Mouse (Mus musculus) cerebellum, postnatal 14 days (tissue): ENCODE measurements around the gene Pigf.

Experiments
- DNase-seq, 2 experiments: peaks; one replicate each; pipeline ENCODE4 v3.0.0; 2021; ENCODE audit warnings: mixed read lengths in 2 of 2

The Pigf gene

DNA sequence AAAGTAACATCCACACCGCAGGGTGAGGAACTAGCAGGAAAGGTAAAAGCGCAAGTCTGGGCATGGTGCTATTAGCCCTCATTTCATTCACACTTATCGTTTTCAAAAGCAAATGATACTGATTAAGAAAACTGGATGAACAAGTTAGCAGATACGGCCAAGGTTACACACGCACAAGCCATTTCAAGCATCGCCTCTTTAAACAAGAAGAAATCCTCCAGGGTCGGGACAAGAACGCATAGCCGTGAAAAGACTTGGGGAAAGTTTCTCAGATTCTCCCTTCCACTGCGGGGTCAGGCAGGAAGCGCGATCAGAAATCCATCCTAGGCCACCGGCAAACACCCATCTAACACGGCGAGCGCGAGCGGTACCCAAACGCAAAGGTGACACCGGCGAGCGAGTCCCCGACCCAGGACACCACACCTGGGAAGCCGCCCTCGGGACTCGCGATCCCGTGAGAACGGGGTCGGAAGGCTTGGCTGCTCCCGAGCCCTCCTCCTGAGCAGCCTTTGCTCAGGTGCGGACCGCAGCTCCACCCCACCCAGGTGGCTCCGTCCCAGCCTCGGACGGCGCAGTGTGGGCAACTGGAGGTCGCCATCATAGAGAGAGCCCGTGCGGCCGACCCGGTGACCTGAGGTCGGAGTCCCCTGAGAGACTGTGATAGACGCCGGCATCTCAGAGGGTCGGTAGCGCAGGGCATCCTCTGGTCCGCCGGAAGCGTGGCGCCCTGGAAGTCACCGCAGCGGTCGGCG is 539 bp downstream of the Pigf start:
- no peak for DNase-seq

DNA sequence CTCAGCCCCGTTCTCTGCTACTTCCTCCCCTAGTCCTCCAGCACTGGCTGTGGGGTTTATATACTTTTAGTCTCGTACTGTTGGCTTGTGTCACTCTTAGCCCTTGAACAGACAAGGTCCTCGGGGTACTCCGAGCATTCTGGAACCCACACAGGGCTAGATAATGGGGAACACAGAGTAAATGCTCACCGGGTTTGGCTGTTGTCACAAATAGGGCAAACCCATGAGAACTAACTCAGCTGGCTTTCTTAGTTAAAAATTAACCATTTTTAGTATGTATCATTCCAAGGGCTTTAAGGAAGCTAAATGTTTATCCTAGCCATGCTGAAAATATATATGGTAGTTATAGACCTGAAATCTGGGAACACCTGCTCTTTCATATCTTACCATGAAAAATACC is 5.5 kb downstream of the Pigf start:
- no peak for DNase-seq

DNA sequence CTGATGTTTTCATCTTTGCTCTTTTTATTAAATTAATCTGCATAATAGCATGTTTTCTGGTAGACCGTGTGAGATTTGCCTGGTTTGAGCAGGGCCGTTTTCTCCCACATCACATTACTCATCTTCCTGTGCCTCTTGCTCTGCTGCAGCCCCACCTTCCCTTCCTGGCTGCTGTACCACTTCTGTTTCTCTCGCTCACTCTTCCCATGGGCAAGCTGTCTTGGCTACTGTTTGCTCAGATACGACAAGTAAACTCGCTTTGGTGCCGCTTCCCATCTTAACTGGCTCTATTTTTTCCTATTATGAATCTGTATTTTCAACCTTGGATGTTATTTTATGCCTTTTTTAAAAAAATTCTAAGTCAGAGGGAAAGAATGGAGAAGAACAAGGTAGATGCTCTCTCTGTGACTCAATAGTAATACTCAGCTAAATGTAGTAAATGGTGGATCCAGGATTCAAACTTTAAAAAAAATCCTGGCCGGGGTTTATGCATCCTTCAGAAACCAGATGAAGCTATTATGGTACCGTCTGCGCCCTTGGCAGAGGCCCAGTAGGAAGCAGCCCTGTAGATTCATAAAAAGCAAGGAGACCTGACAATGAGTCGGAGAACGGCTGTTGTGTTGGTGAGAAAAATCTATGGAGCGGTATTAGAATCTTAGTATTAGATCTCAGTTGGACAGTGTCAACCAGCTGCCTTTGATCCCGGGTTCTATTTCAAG is 13.7 kb downstream of the Pigf start:
- DNase-seq = peak; percentile 90 to 92

DNA sequence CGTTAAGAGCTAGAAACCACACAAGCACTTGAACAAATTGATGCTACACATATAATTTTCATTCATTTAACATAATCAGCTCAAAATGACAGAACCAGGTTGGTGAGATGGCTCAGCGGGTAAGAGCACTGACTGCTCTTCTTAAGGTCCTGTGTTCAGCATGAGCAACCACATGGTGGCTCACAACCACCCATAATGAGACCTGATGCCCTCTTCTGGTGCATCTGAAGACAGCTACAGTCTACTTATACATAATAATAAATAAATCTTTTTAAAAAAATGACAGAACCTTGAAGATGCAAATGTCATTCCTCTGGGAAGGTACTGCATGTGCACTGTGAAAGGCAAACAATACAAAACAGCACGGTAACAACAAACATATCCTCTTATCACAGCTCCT is 16.3 kb downstream of the Pigf start:
- no peak for DNase-seq

DNA sequence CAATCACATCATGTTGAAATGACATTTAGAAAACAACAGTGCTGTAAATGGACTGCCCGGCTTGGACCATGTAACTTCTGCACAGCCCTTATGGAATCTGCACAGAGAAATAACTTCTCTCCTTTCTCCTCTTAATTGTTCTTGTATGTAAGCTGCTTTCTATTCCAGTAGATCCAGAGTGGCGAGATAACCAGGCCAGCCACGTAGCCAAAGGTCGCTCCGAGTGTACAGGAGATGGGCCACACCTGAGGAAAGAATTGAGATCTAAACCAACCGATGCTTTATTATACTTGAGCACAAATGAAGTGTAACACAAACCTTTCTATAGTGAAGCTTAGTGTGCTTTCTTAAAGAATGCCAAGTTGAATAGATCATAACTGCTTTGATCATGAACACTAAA is 27.9 kb downstream of the Pigf start:
- no peak for DNase-seq

DNA sequence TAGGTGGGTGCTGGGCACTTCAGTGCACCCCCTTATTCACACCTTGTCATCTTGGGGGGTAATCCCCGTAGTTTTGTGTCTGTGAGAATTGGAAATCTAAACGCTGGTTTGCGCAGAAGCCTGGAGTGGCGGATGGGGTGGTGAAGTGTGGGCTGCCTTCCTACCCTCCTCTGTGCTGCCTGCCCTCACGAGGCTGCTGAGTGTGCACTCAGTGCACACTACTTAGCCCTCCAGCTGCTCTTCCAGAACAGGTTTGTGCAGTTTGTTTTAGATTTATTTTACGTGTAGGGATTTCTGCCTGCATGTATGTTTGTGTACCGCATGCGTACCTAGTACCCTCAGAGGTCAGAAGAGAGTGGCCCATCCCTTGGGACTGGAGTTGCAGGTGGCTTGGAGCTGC is 33.9 kb downstream of the Pigf start:
- DNase-seq = no peak

DNA sequence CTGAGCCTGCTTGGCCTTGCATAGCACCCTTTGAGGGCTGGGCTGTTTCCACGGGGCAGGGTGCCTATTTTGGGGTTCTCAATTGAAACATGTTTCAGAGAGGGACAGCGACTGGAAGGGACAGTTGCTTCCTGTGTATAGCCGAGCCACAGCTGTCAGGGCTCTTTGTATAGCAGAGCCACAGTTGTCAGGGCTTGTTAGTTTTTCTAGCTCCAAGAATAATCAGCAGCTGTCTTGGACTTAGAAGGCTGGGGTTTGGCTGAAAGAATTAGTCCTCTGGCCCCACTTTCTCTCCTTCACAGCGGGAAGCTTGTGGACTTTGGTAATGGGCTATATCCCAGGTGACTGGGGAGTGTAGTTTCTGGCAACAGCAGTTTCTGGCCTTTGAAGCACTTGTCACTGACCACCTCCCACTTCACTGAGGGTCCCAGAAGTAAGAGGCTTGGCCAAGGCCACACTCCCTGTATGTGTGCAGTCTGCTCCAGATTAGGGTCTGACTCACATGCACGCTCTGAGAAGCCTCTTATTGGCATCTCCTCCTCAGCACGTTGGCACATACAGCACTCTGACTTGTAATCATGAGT is 36.5 kb downstream of the Pigf start:
- DNase-seq = no peak

DNA sequence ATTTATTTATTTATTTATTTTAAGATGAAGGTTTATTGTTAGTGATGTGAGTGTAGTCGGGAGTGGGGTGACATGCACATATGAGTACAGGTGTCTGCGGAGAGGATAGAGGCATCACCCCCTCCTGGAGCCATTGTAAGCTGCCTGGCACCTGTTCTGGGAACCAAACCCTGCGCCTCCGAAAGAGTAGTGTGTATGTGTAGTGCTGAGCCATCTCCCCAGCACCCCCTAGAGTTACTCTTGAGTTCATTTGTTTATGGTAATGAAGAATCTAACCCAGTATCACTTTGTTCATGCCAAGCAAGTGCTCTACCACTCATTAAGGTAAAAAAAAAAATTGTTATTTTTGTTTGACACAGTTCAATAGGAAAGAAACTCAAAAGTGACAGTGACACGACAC is 37.0 kb downstream of the Pigf start:
- no peak for DNase-seq

DNA sequence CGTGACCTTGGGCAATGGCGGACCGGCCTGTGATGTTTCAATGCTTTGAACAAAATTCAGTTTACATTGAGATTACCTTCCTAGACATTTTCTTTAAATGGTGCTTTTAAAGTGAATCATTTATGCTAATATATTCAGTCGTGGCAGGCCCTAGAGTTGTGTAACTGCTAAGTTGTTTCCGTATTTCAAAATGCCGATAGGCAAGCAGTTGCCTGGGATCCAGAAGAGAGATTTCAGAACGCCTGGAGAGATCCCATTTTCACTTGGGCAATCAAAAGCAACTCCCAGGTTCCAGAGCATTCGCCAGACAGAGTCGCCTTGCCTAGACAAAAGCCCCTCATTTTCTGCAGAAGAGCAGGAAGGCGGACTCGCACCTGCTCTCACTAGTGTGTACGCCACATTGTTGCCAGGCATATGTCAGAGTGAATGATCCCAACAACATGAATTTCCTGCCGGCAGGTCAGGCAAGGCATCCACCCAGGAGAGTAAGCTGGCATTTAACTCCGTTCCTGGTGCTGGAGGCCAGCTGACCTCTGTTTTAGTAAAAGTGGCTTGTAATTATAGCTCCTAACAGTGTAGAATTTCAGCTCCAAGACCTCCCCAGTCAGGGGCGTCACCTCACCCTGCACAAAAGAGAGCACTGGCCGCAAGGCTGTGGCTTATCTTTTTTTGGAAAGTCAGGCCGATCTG is 38.6 kb downstream of the Pigf start:
- DNase-seq = peak in 1 of 2 experiments; percentile 52

DNA sequence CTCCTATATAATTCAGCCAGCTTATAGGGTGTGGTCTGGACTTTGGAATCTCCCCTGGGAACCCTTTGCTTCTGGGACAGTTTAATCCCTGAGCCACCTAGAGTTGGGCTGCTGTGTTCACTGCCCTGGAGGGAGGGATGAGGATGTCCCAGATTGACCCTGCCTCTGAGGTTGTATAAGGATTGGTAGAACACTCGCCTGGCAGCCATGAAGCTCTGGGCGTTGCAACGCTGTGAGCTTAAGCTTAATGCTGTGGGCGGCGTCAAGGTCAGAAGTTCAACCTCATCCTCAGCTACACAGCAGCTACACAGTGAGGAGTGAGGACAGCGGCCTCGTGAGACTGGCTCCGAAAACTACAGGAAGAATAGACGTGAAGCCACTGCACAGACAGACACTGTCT is 42.7 kb downstream of the Pigf start:
- no peak for DNase-seq

DNA sequence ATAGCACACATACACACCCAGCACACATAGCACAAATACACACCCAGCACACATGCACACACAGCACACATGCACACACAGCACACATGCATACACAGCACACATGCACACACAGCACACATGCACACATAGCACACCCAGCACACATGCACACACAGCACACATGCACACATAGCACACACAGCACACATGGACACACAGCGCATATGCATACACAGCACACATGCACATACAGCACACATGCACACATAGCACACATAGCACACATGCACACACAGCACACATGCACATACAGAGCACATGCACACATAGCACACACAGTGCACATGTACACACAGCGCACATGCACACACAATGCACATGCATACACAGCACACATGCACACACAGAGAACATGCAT is 43.5 kb downstream of the Pigf start:
- no peak for DNase-seq

DNA sequence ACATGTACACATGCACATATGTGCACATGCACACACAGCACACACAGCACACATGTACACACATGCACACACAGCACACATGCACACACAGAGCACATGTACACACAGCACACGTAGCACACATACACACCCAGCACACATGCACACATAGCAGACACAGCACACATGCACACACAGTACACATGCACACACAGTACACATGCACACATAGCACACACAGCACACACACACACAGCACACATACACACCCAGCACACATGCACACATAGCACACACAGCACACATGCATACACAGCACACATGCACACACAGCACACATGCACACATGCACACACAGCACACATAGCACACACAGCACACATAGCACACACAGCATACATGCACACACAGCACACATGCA is 44.0 kb downstream of the Pigf start:
- no peak for DNase-seq

DNA sequence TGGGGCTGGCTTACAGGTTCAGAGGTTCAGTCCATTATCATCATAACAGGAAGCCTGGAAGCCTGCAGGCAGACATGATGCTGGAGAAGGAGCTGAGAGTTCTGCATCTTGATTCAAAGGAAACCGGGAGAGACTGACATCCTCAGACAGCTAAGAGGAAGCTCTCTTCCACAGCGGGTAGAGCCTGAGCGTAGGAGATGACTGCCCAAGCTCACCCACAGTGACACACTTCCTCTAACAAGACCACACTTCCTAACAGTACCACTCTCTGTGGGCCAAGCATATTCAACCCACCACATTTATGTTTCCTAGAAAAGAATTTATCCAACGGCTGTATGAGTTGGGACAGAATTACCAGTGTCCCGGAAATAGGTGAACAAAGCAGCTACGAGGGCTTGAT is 46.7 kb downstream of the Pigf start:
- no peak for DNase-seq

DNA sequence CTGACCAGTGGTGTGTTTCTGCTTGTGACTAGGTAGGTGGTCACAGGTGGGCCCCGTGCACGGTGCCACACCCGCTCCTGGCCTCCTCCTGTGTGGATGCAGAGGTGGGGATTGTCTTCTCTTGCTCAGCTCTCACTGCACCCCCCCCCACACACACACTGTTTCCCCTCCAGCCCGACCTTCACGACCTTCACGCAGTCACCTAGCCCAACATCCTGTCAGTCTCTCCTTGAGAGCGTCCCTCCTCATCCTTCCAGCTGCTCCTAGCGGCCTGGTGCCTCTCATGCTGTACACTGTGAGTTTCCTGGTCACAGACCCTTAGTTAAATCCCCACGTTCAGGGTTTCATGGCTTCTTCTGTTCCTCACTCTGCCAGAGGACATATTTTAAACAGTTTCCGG is 48.8 kb downstream of the Pigf start:
- DNase-seq = no peak

DNA sequence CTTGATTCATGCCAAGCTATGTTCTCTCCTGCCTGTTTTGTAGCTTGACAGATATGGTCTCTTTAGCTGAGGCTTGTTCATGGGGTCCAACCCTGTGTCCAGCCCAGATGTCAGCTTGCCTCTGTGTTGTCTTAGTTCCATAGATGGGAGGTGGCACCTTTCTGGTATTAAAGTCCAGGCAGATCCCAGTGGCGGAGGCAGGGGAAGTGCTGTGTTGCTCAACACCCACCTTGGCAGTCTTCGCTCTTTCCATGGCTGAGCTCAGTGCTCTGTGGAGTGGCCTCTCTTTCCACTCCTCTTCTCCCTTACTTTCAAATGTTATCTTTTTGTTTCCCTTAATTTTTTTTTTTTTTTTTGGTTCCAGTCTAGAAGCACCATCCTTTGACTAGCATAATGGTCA is 52.1 kb downstream of the Pigf start:
- no peak for DNase-seq

DNA sequence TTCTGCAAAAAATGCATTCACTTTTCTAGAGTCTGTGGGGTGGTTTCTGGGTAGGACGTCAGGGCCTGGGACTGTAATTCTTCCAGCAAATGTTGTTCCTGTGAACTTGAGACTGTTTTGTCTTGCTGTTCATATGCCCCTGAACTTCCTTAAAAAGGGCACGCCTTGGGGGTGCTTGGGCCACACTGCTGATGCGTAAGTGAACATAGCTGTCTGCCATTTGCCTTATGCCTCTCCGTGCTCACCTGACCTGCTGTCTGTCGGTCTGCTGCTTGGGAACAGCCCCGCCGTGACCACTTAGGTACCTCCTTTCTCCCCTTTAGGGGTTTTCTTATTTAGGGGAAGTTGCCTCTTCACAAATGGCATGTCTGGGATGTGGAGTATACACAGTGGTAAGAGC is 53.3 kb downstream of the Pigf start:
- no peak for DNase-seq

DNA sequence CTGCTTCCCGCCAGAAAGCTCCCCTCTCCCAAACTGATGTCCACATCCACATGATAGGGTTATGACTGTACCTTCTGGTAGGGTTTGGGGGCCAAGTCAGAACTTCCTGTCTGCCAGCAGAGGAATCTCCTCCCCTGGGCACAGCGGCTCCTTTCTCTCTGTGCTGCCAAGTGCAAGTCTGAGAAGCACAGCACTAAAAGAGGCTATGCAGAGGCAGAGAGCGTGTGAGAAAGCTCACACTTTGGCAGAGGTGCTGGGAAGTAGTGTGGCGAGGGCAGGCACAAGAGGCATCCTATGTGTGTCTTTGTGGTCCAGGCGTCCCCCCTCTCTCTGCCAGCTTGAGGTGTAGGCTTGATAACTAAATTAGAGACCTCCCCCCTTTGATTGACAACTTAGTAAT is 54.2 kb downstream of the Pigf start:
- DNase-seq = no peak

DNA sequence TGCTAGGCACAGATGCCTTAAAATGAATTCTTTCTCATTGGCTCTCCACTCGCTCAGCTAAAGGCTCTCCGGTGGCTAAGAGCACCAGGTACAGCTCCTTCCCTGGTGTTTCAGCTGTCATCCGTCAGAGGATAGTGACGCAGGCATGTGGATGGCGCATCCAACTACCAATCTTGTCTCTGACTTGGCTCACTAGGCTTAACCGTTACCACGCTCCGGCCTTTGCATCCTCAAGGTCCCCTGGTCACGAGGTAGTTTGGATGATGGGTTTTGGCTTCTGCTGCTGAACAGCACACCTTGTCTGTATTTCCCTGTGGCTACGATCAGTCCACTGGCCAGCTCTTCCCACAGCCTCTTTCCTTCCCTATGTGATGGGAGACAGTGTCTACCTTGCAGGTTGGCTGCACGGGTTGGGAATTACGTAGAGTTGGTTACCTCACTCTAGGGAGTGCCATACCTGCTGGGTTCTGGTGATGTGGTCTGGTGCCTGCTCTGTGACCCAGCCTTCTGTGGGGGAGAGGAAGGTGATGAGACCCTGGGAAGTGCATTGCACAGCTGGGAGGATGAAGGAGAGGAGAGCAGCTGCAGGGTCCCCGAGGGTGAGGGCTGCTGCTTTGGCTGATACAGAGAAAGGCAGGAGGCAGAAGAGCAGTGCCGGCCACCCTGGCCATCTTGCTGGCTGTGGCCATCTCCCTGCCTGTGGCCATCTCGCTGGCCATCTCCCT is 55.0 kb downstream of the Pigf start:
- DNase-seq = no peak

DNA sequence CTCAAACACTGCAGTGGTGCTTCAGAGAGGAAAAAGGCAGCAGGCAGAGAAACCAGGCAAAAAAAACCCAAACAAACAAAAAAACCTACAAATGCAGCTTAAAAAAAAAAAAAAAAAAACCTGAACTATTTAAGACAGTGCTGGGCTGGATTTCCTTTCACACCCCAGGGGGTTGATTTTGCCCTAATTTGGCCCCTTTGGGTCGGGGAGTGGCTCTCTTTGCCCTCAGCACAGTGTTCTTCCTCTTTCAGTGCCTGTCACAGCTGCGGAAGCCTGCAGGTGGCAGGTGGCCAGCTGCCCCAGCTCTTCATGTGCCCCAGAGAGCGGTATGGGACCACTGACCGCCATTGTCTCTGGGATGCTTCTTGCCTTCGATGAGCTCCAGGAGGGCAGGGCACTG is 55.6 kb downstream of the Pigf start:
- DNase-seq = peak in 1 of 2 experiments; percentile 19

DNA sequence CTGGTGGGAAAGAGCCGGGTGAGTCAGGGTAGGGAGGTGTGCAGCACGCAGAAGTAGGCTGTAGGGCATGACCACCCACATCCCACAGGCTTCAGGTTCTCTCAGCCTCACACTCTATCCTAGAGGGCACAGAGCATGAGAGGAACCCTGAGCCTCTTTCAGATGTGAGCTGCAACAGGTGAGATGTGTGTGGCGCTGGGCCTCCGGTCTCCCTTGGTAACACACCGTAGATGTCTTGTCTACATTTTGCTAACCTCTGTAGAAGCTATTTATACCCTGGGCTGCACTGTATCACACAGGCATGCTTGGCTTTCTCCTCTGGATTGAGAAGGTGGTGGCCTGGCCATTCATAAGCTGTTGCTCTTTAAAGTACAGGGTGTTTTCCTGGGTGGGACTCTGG is 56.6 kb downstream of the Pigf start:
- DNase-seq = no peak

DNA sequence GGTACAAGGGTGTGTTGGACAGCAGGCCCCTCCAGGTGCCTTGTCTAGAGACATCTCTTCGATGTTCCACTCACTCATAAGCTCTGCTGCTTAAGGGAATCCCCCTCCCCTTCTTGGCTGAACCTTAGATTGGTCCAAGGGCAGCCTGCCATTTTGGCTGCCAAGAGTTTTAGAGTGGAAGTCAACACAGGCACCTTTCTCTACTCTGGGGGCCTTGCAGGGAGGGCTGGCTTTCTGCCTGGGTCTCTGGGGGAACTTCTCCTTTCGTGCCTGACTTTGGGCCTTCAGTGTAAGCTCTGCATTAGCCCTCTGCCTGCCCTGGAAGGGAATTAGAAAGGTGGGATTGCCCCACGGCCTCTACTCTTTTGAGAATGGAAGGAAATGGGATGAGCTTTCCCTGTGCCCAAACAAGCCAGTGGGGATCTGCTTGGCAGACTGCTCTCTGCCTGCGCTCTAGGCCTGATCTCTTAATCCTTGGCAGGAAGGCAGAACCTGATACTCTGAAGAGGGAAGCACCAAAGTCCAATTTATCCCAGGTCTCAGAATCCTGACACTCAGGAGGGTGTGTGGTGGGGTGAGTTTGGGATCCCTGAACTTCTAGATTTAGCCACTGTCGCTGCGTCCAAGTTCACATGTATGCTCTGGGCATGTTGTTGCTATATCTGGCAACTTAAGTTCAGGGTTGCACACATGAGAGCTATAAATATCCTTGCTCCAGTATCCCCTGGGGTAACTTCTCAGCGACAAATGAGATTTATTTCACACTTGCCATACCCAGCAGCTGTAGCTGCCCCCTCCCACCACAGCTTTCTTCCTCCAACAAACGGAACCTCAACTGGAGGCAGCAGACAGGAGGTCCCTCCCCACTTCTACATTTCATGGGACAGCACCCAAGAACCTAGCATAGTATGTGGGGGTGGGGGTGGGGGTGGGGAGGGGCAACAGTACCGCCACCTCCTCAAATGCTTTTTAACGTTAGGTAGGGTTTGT is 57.4 kb downstream of the Pigf start:
- peak; percentile 40 to 46 for DNase-seq

DNA sequence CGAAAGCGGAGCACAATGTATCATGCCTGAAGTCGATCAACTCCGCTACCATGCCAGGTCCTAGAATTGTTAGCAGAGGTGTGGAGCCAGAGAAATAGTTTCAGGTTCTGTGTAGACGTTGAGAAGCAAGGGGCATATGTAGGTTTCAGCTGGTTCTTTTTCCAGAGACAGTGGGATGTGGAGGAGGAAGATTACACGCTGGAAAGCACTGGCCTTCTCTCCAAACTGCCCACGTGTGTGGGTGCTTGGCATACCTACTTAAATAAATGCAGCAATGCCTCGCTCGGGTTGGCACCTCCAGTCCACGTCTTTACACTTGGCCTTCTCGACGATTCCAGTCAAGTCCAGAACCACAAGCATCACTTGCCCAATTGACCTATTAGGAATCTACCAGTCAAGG is 58.2 kb downstream of the Pigf start:
- no peak for DNase-seq
